Mouse (Mus musculus): ENCODE results near the gene Fzd5. TPM values are rescaled to one million over a fixed set of nuclear protein-coding genes. Genes with fewer than 3 reads are reported as not detected.
A peak's percentile ranks its signal among the peaks of the same experiment; 100 is the strongest.

Gene Fzd5
- polyA plus RNA-seq, 1 experiment from 2014 or later = 2.3 TPM

DNA sequence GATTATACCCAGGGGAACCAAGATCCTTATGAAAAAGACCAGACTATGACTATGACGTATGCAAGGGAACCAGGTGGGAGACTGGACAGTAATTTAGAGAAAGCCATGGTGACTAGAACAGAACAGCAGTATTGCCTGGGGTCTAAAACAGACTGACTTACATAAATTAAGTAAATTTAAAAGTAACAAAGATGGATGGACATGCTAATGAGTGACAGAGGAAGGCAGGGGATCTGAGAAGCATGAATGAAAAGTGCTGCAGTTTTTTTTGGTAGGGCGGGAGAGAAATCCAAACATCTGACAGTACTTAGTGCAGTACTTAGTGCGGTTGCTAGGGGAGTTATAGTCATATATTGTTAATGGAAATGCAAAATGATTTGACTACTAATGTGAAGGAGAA is 42.4 kb downstream of the Fzd5 start:
- no peaks in the 10 kb centered on the region for H3K27me3 ChIP-seq (ENCODE audit: control insufficient read depth, insufficient read depth, low read length)

DNA sequence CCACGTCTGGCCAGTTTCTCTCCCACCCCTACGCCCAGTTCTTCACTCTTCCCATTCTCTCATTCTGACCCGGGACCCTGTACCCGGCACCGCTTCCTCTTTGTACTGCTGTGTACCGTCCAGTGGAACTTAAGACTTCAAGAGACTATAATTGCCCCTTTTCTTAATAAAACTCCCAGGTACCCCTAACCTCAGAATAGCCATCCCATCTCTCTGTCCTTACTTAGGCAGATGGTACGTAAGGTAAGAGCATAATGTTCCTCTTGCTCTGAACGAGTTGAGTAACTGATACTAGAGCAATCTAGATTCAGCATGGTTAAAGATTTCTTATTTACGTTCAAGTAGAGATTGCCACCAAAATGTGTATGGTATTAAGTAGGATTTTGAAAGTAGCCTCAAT is 46.0 kb downstream of the Fzd5 start:
- under 1% methylated on average over 9 of the region's 9 CpGs for WGBS
- H3K27ac ChIP-seq (ENCODE audit: low read depth, low read length) = no peak overlapping the region; the same call in 1 of the 2 replicates
- H3K4me1 ChIP-seq (ENCODE audit: control insufficient read depth, insufficient read depth, low read length) = peaks cover 6% of the 10 kb centered on the region

More for the DNA sequence above, 42.4 kb downstream of the Fzd5 start:
- H3K9me3 ChIP-seq (ENCODE audit: control insufficient read depth, low read length) = no peaks in the 10 kb centered on the region
- H3K9ac ChIP-seq (ENCODE audit: low read depth, low read length) = no peak overlapping the region
- WGBS = 93% methylated on average over 3 of the region's 3 CpGs
- H3K4me1 ChIP-seq (ENCODE audit: control insufficient read depth, insufficient read depth, low read length) = no peaks in the 10 kb centered on the region; the same call in 1 of the 2 replicates
- H3K36me3 ChIP-seq (ENCODE audit: control insufficient read depth, insufficient read depth, low read length) = no peaks in the 10 kb centered on the region
- H3K27ac ChIP-seq (ENCODE audit: low read depth, low read length) = no peak overlapping the region
- H3K4me3 ChIP-seq (ENCODE audit: low read length) = no peak overlapping the region
- ATAC-seq (ENCODE audit: low FRiP score, low TSS enrichment) = no peak
- H3K4me2 ChIP-seq (replicated peaks; ENCODE audit: low read depth, low read length) = no peak overlapping the region

DNA sequence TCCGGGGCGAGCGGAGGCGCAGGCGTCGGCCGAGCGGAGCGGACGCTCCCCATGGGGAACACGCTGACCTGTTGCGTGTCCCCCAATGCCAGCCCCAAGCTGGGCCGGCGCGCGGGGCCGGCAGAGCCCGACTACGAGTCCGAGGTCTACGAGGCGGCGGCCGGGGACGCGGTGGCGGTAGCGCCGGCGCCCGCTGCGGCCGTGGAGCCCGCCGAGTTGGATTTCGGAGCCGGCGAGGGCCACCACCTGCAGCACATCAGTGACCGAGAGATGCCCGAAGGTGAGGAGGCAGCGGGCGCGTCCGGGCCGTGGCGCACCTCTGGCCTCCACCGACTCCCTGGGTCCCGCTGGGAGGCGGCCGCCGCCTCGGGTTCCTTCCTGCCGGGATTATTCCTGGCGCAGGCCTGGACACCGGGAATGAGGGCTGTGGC is 46.4 kb downstream of the Fzd5 start:
- Histone ChIP-seq H3K9ac (ENCODE audit: low read depth, low read length) (peak overlapping the region; percentile 85), H3K9me3 (ENCODE audit: control insufficient read depth, low read length) (no peaks in the 10 kb centered on the region), H3K4me1 (ENCODE audit: control insufficient read depth, insufficient read depth, low read length) (peaks cover 6% of the 10 kb centered on the region), H3K4me3 (ENCODE audit: low read length) (peak overlapping the region; percentile 91), H3K27me3 (ENCODE audit: control insufficient read depth, insufficient read depth, low read length) (no peaks in the 10 kb centered on the region), H3K36me3 (ENCODE audit: control insufficient read depth, insufficient read depth, low read length) (no peaks in the 10 kb centered on the region), H3K4me2 (replicated peaks; ENCODE audit: low read depth, low read length) (peak overlapping the region; percentile 87), H3K27ac (ENCODE audit: low read depth, low read length) (peak overlapping the region; percentile 73; the same call in 1 of the 2 replicates)
- ATAC-seq (ENCODE audit: low FRiP score, low TSS enrichment) = no peak; the same call in 1 of the 2 replicates
- 0% methylated on average over 26 of the region's 55 CpGs for WGBS

More for the DNA sequence above, 46.0 kb downstream of the Fzd5 start:
- no peaks in the 10 kb centered on the region for H3K36me3 ChIP-seq (ENCODE audit: control insufficient read depth, insufficient read depth, low read length)
- no peaks in the 10 kb centered on the region for H3K27me3 ChIP-seq (ENCODE audit: control insufficient read depth, insufficient read depth, low read length)
- H3K4me2 ChIP-seq (replicated peaks; ENCODE audit: low read depth, low read length) = peak overlapping the region; percentile 87
- ATAC-seq (ENCODE audit: low FRiP score, low TSS enrichment) = peak; percentile 4; the same call in 1 of the 2 replicates
- no peaks in the 10 kb centered on the region for H3K9me3 ChIP-seq (ENCODE audit: control insufficient read depth, low read length)
- peak overlapping the region; percentile 91 for H3K4me3 ChIP-seq (ENCODE audit: low read length)
- H3K9ac ChIP-seq (ENCODE audit: low read depth, low read length) = peak overlapping the region; percentile 85

DNA sequence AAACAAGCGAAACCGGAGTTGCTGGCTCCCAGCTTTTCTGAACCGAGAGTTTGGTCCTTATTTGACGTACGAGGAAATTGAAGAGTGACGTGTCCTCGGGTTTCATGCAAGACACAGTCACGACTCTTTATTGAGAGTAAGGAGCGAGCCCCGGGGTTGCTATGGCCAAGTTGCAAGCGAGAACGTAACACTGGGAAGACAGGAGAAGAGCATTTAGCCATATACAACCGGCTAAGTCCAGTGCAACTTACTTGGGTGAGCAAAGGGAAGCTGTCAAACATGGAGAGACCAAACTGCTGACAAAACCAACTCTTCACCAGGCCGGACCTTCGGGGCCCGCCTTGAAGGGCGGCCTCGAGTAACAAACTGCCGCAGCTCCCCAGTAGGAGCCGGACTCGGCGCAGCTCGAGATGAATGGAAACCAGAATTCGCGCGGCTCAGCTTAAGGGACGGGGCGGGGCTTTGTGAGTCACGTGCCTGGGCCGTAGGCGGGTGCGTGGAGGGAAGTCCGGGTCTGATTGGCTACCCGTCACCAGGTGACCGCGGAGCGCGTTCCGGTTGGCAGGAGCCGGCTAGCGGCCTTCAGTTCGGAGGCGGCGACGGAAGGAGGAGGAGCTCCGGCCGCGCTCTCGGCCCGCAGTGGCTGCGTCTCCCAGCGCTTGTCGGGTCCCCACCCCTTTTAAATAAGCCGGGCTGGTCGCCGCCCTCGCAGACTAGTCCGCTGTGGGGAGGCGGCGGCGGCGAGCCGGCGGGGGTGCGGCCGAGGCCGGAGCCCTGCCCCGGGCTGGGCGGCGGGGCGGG is 47.1 kb downstream of the Fzd5 start, which contains the start of gene Ccnyl1:
Gene Ccnyl1 (plus strand): TSS at position 243 of the 801 bp plus-strand sequence.
- peak; percentile 99 for ATAC-seq (ENCODE audit: low FRiP score, low TSS enrichment)

DNA sequence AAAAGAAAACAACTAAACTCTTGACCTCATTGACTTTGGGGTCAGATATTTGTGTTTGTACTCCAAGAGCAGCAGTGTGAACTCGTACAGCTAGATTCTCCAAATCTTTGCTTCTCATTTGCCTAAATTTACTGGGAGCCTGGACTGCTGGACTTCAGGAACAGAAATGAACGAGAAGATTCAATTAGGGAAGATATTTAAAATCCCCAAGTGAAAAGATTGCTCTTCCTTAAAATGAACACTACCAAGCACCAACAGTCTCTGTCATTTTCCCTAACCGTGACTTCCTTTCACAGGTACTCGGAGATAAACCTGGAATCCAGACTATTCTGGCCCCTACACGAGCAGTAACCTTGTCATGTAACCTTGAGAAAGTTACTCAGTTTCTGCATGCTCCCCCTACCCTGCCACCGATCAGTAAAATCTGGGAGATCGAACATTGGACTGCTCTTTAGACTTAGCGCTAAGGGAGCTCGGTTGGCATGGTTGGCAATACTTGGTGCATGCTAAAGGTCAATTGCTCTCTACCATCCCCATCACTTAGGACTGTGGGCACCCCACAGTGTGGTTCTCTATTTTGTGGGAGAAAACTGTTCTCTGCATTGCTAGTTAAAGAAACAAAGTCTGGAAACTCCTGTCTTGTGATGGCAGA is 47.9 kb downstream of the Fzd5 start:
- Histone ChIP-seq H3K9me3 (ENCODE audit: control insufficient read depth, low read length) (no peaks in the 10 kb centered on the region), H3K27ac (ENCODE audit: low read depth, low read length) (0 out of 2 replicates have a peak overlapping the region, but pooled peaks have one; percentile 17), H3K4me3 (ENCODE audit: low read length) (peak overlapping the region; percentile 91), H3K4me2 (replicated peaks; ENCODE audit: low read depth, low read length) (peak overlapping the region; percentile 79), H3K27me3 (ENCODE audit: control insufficient read depth, insufficient read depth, low read length) (no peaks in the 10 kb centered on the region), H3K9ac (ENCODE audit: low read depth, low read length) (peak overlapping the region; percentile 65), H3K4me1 (ENCODE audit: control insufficient read depth, insufficient read depth, low read length) (peaks cover 6% of the 10 kb centered on the region), H3K36me3 (ENCODE audit: control insufficient read depth, insufficient read depth, low read length) (no peaks in the 10 kb centered on the region)
- no peak for ATAC-seq (ENCODE audit: low FRiP score, low TSS enrichment)
- 25% methylated on average over 9 of the region's 9 CpGs for WGBS

More for the DNA sequence above, 47.1 kb downstream of the Fzd5 start, which contains the start of gene Ccnyl1:
- peaks cover 6% of the 10 kb centered on the region for H3K4me1 ChIP-seq (ENCODE audit: control insufficient read depth, insufficient read depth, low read length)
- peak within 1 kb of the TSS; percentile 87 for H3K4me2 ChIP-seq (replicated peaks; ENCODE audit: low read depth, low read length)
- H3K36me3 ChIP-seq (ENCODE audit: control insufficient read depth, insufficient read depth, low read length) = no peaks in the 10 kb centered on the region
- H3K4me3 ChIP-seq (ENCODE audit: low read length) = peak within 1 kb of the TSS; percentile 91
- H3K9me3 ChIP-seq (ENCODE audit: control insufficient read depth, low read length) = no peaks in the 10 kb centered on the region
- peak within 1 kb of the TSS; percentile 73; the same call in 1 of the 2 replicates for H3K27ac ChIP-seq (ENCODE audit: low read depth, low read length)
- 1% methylated on average over 69 of the region's 71 CpGs for WGBS
- no peaks in the 10 kb centered on the region for H3K27me3 ChIP-seq (ENCODE audit: control insufficient read depth, insufficient read depth, low read length)
- peak within 1 kb of the TSS; percentile 85 for H3K9ac ChIP-seq (ENCODE audit: low read depth, low read length)

DNA sequence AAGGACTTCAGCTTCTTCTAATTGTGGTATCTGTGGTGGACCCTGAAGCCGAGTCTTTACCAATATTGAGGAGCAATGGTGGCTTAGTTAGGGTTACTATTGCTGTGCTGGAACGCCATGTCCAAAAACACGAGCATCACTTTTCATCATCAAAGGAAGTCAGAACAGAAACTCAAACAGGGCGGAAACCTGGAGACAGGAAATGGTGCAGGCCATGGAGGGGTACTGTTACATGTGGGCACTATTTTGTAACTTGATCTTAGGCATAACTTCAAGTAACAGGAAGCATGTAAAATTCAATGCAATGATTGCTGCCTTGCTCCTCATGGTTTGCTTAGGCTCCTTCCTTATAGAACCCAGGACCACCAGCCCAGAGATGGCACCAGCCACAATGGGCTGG is 49.5 kb downstream of the Fzd5 start:
- Histone ChIP-seq H3K4me3 (ENCODE audit: low read length) (no peak overlapping the region), H3K27me3 (ENCODE audit: control insufficient read depth, insufficient read depth, low read length) (no peaks in the 10 kb centered on the region), H3K9me3 (ENCODE audit: control insufficient read depth, low read length) (no peaks in the 10 kb centered on the region), H3K36me3 (ENCODE audit: control insufficient read depth, insufficient read depth, low read length) (no peaks in the 10 kb centered on the region), H3K4me2 (replicated peaks; ENCODE audit: low read depth, low read length) (no peak overlapping the region), H3K9ac (ENCODE audit: low read depth, low read length) (no peak overlapping the region), H3K4me1 (ENCODE audit: control insufficient read depth, insufficient read depth, low read length) (peaks cover 6% of the 10 kb centered on the region), H3K27ac (ENCODE audit: low read depth, low read length) (no peak overlapping the region)
- ATAC-seq (ENCODE audit: low FRiP score, low TSS enrichment) = no peak
- 61% methylated on average over 4 of the region's 4 CpGs for WGBS

DNA sequence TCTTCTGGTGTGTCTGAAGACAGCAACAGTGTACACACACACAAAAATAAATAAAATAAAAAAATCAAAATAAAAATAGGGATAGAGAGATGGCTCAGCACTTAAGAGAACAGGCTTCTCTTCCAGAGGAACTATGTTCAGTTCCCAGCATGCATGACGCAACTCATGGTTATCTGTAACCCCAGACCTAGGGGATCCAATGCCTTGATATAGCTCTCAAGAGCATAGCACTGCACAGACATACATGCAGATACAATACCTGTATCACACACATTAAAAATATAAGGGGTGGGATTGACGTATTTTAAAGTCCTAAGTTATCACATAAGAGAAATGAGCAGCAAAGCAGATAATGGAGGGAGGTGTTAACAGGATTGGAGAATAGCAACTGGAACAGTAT is 53.1 kb downstream of the Fzd5 start:
- no peak overlapping the region for H3K27ac ChIP-seq (ENCODE audit: low read depth, low read length)
- H3K4me2 ChIP-seq (replicated peaks; ENCODE audit: low read depth, low read length) = no peak overlapping the region
- no peak overlapping the region for H3K9ac ChIP-seq (ENCODE audit: low read depth, low read length)
- H3K4me3 ChIP-seq (ENCODE audit: low read length) = no peak overlapping the region
- peaks cover under 1% of the 10 kb centered on the region; the same call in 1 of the 2 replicates for H3K4me1 ChIP-seq (ENCODE audit: control insufficient read depth, insufficient read depth, low read length)
- no peaks in the 10 kb centered on the region for H3K36me3 ChIP-seq (ENCODE audit: control insufficient read depth, insufficient read depth, low read length)
- WGBS = 97% methylated on average over 2 of the region's 2 CpGs
- H3K27me3 ChIP-seq (ENCODE audit: control insufficient read depth, insufficient read depth, low read length) = no peaks in the 10 kb centered on the region
- no peaks in the 10 kb centered on the region for H3K9me3 ChIP-seq (ENCODE audit: control insufficient read depth, low read length)
- no peak for ATAC-seq (ENCODE audit: low FRiP score, low TSS enrichment)

DNA sequence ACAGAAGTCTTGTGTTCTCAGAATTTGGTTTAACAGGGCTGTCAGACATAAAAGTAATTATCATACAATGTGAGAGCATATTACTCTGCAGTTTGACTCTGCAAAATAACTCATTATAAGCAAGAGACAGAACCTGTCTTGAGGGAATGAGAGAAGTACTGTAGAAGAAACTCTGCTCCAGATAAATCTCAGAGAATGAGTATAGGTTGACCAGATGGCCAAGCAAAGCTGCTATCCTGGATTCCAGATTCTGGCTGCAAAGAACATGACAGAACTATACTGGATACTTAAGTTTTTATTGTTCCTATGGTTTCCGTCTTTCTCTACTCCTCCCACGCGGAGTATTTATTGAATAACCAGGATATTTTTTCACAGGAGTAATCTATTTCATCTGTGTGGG is 54.5 kb downstream of the Fzd5 start:
- H3K4me2 ChIP-seq (replicated peaks; ENCODE audit: low read depth, low read length) = no peak overlapping the region
- no peak overlapping the region for H3K4me3 ChIP-seq (ENCODE audit: low read length)
- H3K9ac ChIP-seq (ENCODE audit: low read depth, low read length) = no peak overlapping the region
- H3K27me3 ChIP-seq (ENCODE audit: control insufficient read depth, insufficient read depth, low read length) = no peaks in the 10 kb centered on the region
- ATAC-seq (ENCODE audit: low FRiP score, low TSS enrichment) = no peak
- no peaks in the 10 kb centered on the region for H3K36me3 ChIP-seq (ENCODE audit: control insufficient read depth, insufficient read depth, low read length)
- H3K4me1 ChIP-seq (ENCODE audit: control insufficient read depth, insufficient read depth, low read length) = no peaks in the 10 kb centered on the region
- no peak overlapping the region for H3K27ac ChIP-seq (ENCODE audit: low read depth, low read length)
- 88% methylated on average over 3 of the region's 3 CpGs for WGBS
- no peaks in the 10 kb centered on the region for H3K9me3 ChIP-seq (ENCODE audit: control insufficient read depth, low read length)

DNA sequence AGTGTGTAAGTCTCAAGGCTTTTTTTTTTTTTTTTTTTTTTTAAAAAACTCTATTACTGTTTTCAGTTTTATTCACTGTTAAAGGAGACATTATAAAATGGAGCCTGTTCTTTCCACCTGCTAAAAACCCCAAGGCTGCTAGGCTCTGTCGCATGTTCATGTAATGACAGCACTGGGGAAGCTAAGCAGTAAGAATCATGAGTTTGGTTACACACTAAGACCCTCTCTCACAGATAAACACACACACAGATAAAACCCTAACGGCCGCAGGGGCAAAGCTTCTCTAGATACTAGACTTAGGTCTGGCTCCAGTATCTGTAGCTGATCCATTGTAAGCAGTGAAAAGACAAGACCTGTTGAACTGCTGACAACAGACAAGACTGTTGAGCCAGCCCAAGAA is 56.1 kb downstream of the Fzd5 start:
- Histone ChIP-seq H3K27me3 (ENCODE audit: control insufficient read depth, insufficient read depth, low read length) (no peaks in the 10 kb centered on the region), H3K36me3 (ENCODE audit: control insufficient read depth, insufficient read depth, low read length) (no peaks in the 10 kb centered on the region), H3K4me2 (replicated peaks; ENCODE audit: low read depth, low read length) (no peak overlapping the region), H3K4me1 (ENCODE audit: control insufficient read depth, insufficient read depth, low read length) (no peaks in the 10 kb centered on the region), H3K9ac (ENCODE audit: low read depth, low read length) (no peak overlapping the region), H3K4me3 (ENCODE audit: low read length) (no peak overlapping the region), H3K27ac (ENCODE audit: low read depth, low read length) (no peak overlapping the region), H3K9me3 (ENCODE audit: control insufficient read depth, low read length) (no peaks in the 10 kb centered on the region)
- 88% methylated on average over 3 of the region's 3 CpGs for WGBS
- ATAC-seq (ENCODE audit: low FRiP score, low TSS enrichment) = no peak
